Mouse (Mus musculus): ENCODE measurements at regions not wholly inside any gene's neighbourhood (a gene's known extent, or its start where the extent isn't known, plus 50 kb on each side); places are given as distances from the start of the nearest gene placed in this dataset.

DNA sequence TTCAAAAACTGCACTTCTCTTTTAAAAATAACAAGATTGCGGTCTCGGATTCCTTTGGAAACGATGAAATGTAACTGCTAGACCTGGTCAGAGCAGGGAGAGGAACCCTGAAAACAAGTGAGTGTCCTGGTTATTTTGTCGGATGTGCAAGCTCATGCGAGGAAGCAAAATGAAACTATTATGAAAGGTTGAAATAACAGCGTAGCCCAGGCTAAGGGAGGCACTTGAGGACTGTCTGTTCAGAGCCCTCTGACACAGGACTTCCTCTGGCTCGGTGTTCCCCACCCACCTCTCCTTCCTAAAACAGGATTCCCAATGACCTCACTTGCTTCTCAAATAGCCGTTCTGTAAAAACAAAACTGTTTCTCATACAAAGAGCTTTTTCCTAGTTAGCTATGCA is 51.3 kb upstream of the S1pr1 start:
- DNase-seq (ENCODE audit: low spot score), result peak; percentile 28

DNA sequence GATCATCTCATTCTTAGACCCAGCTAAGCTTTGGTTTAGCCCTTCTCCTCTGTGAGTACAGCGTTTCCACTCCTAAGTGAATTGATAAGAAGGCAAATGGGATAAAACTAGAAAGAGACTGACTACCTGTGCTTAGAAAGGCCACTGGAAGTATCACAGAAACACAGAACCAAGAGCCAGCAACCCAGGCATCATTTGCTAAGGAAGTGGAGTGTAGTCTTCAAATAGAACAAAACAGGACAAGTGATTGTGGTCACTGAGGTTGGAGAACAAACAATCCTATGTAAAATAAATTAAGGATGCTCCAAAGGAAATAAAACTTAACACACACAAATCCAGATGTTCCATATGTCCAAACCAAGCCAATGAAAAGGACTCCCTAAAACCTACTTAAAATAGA is 53.4 kb upstream of the S1pr1 start:
- DNase-seq (ENCODE audit: low spot score), result no peak

DNA sequence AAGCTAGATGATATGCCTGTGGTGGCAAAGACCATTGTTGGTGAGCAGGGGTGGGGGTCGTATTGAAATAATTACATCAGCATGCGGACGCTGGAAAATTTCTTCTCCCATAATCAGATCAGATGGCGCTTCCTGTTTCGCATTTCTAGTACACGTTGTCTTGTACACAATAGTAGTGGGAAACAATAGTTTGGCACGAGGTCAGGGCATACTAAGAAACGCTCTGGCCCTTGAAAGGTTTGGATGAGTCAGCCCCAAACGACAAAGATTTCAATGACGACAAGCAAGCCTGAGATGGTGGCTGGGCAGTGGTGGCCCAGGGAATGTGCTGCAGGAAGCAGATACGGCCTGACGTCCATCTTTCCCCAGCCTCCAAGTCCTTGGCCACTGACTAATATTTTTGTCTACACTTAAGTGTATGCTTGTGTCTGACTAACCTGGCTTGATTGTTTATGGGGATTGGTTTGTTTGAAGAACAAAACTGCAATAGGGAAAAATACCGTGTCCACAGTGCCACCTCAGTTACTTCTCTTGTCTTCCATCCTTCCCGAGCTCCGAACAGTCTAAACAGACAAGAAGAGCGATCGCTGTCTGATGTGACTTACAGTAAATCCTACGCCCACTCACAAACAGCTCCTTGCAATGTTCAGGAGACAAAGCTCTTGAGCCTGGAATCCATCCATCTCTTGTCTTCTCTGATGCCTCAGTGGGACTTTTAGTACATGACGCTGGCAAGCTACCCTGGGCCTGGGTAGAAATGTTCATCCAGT is 54.1 kb upstream of the S1pr1 start:
- peak; percentile 33 for DNase-seq (ENCODE audit: low spot score)

DNA sequence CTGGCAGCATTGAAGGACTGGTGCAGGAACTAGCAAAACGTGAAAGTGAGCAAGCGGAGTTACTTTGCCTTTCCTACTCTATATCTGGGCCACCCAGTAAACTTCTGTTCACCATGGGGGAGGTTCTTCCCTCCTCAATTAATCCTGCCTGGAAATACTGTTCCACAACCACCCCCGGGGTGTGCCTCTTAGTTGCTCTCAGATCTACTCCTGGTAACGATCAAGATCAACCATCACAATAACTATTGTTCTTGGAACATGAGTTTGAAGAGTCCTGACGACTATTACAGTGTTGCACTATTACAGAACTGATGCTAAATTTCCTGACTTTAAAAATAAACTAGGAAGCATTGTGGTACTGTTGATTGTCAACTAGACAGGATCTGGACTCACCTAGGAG is 57.8 kb upstream of the S1pr1 start:
- DNase-seq (ENCODE audit: low spot score), result no peak

DNA sequence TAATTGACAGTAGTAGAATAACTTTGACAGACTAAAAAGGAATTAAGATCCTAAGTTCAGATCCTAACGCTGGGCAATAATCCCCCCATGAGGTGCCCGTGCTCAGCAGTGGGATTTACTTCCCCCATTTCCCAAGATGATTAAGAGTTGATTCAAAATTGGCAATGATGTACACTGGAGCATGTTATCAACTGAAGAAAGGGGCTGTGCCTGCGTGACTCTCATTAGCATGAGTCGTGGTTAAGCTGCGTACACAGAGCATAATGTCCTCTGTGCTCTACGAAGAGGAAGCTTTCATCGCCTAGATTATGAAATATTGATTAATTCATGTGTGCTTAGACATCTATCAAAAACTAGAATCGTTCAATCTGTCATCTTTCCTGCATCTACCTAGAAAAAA is 59.4 kb upstream of the S1pr1 start:
- no peak for DNase-seq (ENCODE audit: low spot score)

DNA sequence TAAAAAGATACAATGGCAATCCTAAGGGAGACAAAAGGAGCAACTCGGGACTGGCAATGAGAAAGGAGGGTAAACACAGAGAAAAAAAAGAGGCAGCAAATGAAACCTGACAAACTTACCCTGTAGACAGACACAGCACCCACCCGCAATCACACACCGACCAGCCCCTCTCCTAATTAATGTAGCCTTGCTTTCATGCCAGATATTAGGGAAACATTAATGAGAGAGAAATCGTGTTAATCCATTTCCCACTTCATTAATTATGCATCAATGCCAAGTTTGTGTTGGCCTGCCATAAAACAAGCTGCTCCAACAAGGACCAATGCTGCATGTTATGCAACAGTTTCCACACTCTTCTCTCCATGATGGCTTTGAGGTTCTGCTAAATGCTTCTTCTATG is 59.9 kb upstream of the S1pr1 start:
- DNase-seq (ENCODE audit: low spot score), result no peak

DNA sequence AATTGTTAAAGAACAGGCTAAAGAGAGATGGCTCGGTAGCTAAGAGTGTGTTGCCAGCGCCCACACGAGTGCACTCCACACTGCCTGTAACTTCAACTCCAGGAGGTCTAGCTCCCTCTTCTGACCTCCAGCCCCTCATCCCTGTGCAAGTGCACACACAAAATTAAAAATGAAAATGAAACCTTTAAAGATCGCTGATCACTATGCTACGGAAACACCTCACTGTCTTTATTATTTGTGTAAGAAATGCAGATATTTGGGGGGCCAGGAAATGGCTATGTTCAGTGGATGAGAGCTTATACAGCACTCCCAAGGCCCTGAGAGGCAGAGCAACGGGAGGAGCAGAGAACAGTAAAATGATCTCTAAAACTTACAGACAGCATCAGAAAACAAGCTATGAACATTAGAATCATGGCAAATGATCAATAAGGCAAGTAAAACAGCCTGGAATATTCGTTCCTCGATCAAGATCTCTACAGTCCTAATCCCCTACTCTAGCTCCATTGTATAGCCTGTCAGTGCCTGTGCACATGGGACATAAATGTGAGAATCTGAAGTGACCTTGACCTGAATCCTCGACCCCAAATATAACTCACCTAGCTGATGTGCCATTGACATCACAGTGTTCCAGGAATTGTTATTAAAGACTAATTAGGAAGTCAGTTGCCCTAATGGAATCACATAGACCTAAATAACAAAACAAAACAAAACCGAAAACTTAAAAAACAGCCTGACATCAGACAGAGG is 64.4 kb upstream of the S1pr1 start:
- DNase-seq (ENCODE audit: low spot score), result no peak

DNA sequence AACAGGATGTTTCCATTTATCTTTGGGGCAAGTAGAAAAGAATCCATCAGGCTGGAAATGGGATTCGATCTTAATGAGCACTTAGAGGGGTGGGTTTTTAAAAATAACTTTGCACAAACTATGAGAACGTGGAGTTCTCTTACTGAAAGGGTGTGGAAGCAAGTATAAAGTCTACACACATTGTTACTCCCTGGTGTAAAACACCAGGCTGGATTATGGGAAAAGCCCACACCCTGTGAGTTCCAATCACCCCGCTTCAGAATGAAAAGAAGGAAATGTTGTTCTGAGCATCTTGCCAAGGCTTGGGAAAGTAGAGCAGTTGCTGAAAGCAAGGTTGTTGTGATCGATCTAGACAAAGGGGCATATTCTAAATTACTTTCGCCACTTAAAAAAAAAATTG is 65.0 kb upstream of the S1pr1 start:
- DNase-seq (ENCODE audit: low spot score), result no peak

DNA sequence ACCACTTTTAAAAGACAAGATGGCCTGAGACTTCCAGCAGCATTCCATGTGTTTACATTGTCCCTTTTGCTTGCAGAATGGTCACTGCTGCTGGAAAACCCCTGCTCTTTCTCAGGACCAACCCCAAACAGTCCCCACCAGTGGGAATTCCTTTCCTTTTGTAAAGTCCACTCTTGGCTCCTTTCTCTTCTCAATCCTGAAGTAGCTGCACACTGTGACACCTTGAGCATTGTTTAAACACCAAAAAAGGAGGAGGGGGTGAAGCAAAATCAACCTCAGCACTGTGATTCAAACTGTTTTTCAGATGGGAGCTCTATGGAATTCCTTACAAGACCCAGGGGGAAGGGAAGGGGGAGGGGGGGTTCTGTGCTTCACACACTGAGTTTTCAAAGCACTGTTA is 67.9 kb upstream of the S1pr1 start:
- DNase-seq (ENCODE audit: low spot score), result no peak

DNA sequence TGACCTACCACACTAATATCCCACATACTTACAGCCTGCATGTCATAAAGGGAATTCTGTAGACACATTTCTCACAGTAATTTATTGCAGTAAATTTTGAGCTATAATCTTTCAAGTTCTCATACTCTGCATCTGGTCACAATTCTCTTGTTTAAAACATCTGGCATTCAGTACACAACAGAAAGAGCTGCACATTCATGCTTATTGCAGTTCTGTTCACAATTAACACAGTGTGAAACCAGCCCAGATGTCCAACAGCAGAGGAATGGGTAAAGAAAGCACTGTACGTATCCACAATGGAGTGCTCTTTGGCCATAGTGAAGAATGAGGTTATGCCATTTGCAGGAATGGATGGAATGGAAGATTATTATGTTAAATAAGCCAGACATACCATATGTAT is 72.5 kb upstream of the S1pr1 start:
- no peak for DNase-seq (ENCODE audit: low spot score)

DNA sequence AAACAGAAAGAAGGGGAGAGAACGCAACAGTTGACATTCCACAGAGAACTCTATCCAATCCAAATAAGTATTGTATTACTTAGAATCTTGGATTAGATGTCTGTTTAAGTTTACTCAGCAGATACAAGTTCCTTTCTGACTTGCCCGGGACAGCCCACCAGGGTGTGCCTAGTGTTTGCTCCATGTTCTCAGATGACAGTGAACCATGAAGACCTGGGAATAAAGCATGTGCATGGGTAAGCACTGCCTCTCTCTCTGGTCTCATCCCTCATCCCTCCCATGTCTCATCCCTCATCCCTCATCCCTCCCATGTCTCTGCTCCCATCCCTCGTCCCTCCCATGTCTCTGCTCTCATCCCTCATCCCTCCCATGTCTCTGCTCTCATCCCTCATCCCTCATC is 73.7 kb upstream of the S1pr1 start:
- no peak for DNase-seq (ENCODE audit: low spot score)

DNA sequence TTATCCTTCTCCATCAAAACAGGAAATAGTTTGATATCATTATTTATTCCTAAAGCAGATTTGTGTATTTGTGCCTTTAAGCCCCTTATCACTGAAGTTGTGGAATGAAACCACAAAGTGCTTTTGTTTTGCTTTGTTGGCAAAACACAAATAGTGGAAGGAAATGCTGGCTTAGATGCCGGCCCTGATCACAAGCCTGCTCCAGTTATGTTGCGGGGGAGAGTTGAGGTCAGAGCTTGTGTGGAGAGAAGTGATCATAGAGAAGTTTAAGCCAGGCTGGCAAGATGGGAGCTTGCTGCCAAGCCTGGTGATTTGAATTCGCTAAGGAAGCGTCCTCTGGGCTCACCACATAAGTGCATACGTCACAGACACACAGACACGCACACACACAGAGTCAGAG is 74.2 kb upstream of the S1pr1 start:
- DNase-seq (ENCODE audit: low spot score), result no peak

DNA sequence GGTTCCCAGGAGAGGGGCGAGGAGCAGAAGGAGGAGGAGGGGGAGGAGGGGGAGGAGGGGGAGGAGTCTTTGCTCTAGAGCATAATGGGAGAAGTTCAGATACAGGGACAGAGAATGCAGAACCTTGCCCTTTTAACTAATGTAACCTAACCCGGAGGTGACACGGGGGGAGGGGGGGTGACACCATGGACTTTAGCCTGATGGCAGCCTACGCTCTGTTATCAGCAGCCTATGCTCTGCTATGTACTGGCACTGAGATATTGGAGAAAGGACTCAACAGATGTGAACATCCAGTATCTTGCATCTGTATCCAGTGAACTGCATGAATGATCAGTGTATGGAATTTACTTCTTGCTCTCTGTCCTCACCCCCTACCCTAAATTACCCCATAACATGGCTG is 77.7 kb upstream of the S1pr1 start:
- DNase-seq (ENCODE audit: low spot score), result no peak

DNA sequence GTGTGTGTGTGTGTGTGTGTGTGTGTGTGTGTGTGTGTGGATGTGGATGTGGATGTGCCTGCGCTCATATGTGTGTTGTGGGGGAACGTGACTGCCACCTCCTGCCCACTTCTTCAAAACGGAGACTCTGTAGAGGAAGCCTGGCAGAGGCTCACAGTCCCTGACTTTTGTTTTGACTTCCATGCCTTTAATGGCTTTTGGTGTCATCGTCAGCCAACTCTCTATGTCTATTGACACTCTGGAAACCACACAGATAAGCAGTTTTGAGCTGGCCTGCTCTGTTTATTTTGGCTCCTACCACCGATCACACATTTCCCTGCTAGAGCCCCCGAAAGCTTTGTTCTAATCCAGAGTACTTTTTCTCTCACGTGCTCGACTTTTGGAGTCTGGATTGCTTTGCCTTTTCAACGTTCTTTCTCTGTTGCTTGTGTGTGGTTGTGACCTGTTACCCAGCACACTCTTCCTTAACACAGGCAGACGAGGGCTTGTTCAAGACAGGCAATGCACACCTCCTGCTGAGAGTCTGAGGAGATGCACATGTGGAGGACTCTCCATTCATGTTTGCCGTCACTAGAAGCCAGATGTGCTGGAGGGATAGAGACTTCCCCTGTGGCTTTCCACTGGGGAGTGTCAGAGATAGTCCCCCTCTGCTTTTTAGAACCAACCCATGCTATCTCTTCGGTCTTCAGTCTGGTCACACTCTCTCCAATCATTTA is 78.6 kb upstream of the S1pr1 start:
- DNase-seq (ENCODE audit: low spot score), result peak; percentile 4

DNA sequence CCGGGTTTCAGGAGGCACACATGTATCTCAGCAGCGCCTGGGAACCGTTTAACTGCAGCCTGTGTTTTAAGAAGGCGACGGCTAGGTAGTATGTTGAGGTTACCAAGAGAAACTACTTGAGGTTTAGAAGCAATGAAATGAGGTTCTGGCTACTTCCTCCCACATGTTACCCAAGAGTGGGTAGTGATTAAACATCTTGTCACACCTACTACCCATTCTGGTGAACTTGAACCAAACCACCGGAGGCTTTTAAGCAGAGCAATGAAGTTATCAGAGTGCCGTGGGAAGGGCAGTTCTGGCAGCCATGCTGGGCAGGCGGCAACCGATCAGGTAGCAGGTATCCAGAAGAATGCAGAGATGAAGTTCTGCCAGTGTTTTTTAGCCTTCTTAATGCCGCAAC is 84.5 kb upstream of the S1pr1 start:
- no peak for DNase-seq (ENCODE audit: low spot score)

DNA sequence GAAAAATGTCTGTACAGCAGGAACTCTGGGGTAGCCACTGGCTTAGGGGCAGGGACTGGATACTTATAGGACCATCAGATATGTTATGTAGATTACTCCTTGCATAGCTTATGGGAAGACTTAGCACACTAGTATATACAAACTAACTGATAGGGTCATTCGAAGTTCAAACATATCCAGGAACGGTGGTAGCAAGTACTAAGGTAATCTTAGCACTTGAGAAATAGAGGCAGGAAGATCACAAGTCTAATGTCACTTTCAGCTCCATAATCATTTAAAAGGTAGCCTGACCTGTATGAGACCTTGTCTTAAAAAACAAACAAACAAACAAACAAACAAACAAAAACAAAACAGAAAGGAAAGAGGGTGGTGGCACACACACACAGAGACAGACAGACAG is 85.1 kb upstream of the S1pr1 start:
- no peak for DNase-seq (ENCODE audit: low spot score)

DNA sequence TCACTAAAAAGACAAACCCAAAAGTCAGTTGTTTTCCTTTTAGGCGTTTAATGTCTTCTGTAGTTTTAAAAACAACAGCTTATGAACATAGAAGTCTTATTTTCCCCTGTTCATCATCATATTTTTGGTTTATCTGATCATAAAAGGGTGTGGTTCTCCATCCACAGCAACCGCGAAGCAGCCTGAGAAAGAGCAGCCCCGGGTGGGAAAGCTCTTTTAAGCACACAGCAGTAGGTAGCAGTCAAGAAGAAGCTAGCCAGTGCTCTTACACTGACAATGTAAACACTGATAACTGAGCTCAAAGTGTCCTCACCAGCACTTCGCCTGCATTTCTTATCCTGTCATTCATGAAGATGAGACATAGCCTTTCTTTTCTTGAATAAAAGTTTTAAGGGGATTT is 86.0 kb upstream of the S1pr1 start:
- DNase-seq (ENCODE audit: low spot score), result no peak

DNA sequence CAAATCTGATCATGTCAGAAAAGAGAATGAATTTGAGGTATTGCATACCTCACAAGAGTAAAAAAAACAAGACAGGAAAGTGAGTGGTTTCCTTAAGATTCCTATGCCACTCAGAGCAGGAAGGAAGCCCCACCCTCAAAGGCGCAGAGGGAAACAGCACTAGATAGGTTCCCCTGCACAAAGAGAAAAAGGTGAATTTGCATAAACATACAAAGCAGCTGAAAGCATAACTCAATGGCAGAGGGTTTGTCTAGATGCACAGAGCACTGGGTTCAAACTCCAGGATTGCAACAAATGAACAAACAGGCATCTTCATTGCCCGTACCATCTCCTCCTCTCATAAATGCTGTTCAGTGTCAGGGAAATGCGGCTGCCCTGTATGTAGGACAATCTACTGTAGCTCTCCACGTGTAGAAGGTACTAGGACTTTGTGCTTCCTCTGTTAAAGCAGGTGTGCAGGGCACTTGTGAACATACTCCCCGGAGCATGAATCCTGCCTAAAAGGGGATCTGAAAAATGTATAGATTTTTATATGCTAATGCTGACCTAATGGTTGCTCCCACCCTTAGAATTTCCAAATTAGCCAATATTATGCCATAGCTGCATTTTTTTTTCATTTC is 85.9 kb upstream of the Dph5 start:
- no peak for DNase-seq (ENCODE audit: low spot score)

DNA sequence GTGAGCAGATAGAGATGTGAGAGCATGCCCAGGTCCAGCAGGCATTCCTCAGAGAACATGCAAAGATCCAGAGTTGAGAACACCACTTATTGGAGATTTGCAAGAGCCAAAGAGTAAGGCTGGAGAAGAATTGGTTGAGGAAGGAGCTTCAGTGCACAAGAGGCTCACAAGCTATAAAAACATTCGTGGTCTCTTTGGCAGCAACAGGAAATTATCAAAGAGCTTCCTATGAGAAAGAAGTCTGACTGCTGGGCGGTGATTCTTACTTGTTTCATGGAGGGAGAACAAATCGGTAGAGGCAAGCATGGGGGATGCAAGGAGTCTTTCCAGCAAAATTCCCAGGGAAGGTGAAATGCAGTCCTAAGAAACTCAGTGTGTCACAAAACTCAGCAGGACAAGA is 83.0 kb upstream of the Dph5 start:
- no peak for DNase-seq (ENCODE audit: low spot score)

DNA sequence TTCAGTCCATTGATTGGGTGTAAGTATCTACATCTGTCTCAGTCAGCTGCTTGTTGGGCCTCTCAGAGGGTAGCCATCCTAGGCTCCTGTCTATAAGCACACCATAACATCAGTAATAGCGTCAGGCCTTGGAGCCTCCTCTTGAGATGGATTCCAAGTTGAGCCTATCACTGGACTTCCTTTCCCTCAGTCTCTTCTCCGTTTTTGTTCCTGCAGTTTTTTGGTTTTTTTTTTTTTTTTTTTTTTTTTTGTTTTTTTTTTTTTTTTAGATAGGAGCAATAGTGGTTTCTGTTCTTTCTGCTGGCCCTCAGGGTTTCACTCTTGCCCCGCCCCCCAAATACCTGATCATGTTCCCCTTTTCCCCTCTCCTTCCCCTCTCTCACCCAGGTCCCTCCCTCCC is 80.6 kb upstream of the Dph5 start:
- DNase-seq (ENCODE audit: low spot score), result no peak

DNA sequence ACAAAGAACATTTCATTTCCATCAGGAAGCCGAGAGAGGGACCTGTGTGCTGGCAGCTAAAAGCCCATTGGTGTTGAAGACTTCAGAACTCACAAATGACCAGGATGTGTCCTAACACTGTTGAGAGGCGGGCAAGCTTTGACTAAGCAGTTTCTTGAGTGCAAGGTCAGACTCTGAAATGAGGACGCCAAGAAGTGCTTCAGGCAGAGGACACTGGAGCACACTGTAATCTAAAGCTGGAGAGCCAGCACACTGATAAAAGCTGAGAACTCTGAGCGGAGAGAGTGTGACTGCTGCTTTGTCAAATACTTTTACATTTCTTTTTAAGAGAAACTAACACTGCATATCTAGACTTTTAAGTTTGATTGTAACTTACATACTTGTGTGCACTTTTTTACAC is 72.5 kb upstream of the Dph5 start:
- DNase-seq (ENCODE audit: low spot score), result no peak

DNA sequence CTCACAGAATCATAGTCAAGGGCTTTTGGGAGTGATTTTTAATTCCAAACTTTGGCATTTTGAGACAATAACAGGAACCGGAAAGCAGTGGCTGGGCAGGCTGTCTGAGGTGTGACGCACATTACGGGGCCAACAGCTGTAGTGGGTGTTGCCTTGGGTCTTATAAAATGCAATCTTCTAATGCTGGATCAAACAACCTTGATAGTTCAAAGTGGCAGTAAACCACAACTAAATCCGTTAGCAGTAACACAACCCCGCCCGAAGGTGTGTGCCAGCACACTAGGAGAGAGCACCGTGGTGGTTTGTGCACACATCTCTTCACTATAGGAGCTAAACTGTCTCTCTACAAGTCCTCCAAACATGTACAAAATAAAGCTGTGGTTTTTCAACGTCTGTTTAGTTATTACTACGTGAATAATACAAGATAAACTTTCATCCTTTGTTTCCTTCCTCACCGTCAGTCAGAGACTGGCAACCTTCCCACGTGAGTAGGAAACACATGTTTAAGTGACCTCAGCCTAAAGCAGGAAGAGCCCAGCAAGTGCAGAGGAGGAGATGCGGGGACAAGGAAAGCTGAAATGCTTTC is 72.0 kb upstream of the Dph5 start:
- DNase-seq (ENCODE audit: low spot score), result peak; percentile 5

Measured in gastrocnemius, adult 18-20 months (tissue).